In genomic region chr7:144931778-144932177, GRCm38 (mm10) we compare ENCODE assay signal across 9 mouse cellular contexts. TPM values are rescaled to one million over a fixed set of nuclear protein-coding genes. Genes with fewer than 3 reads are reported as not detected.
DNase-seq lines count a peak whose midpoint lies in the region; ATAC-seq lines count a peak whose summit lies in the region.
"Had no signal": no experiment of that assay in that cellular context is flagged by ENCODE, and none has a peak within 500 bp of the region (broad histone marks: within the 10 kb centered on the region; RNA-seq: fewer than 3 reads in every experiment).

No protein-coding gene starts in this region.

- peaks cover 74% of the 10 kb centered on the region for H3K36me3 ChIP-seq in kidney, embryonic 15.5 days
- H3K36me3 ChIP-seq in limb, embryonic 11.5 days (ENCODE audit: control insufficient read depth, insufficient read depth, low read length) = peaks cover 17% of the 10 kb centered on the region

- H3K4me2 ChIP-seq in kidney, embryonic 15.5 days = no peak overlapping the region
- H3K4me2 ChIP-seq in limb, embryonic 11.5 days (ENCODE audit: low read depth, severe bottlenecking) = no peak overlapping the region
- H3K4me2 ChIP-seq: heart, embryonic 13.5 days had no signal

- no peak overlapping the region for H3K9ac ChIP-seq in kidney, embryonic 15.5 days
- H3K9ac ChIP-seq in limb, embryonic 11.5 days (ENCODE audit: low read length) = no peak overlapping the region
- H3K9ac ChIP-seq: heart, embryonic 13.5 days had no signal

- no peaks in the 10 kb centered on the region for H3K9me3 ChIP-seq in kidney, embryonic 15.5 days (replicated peaks)
- H3K9me3 ChIP-seq in limb, embryonic 11.5 days (ENCODE audit: control insufficient read depth, low read length) = no peaks in the 10 kb centered on the region
- H3K9me3 ChIP-seq: heart, embryonic 13.5 days had no signal

- peak; percentile 35 for DNase-seq in kidney, adult 9 months
- peak; percentile 91 for DNase-seq in ES-CJ7 (ENCODE audit: low read depth, low spot score)
- peak; percentile 78 to 82 for DNase-seq in cerebellum, postnatal 10 days
- DNase-seq in limb, embryonic 11.5 days (ENCODE audit: low spot score) = peak; percentile 82
- DNase-seq in thymus, postnatal 4 days = peak; percentile 81
- no peak for DNase-seq in layer of hippocampus, adult 9-11 months
- DNase-seq in gastrocnemius, adult 18-20 months (ENCODE audit: low spot score) = no peak

- 16% methylated on average over 3 of the region's 3 CpGs for WGBS in kidney, embryonic 15.5 days
- WGBS in limb, embryonic 11.5 days = 25% methylated on average over 3 of the region's 3 CpGs

- H3K27ac ChIP-seq in kidney, embryonic 15.5 days = no peak overlapping the region
- H3K27ac ChIP-seq in limb, embryonic 11.5 days (replicated peaks; ENCODE audit: low read depth, low read length) = no peak overlapping the region
- H3K27ac ChIP-seq: heart, embryonic 13.5 days had no signal

- H3K4me1 ChIP-seq in kidney, embryonic 15.5 days = peaks cover 52% of the 10 kb centered on the region
- H3K4me1 ChIP-seq in limb, embryonic 11.5 days (ENCODE audit: control insufficient read depth, insufficient read depth, low read length) = peaks cover 5% of the 10 kb centered on the region; the same call in 1 of the 2 replicates

- no peak overlapping the region for H3K4me3 ChIP-seq in kidney, embryonic 15.5 days (replicated peaks)
- no peak overlapping the region for H3K4me3 ChIP-seq in limb, embryonic 11.5 days (ENCODE audit: low read depth, low read length)
- H3K4me3 ChIP-seq: heart, embryonic 13.5 days had no signal

- ATAC-seq in kidney, embryonic 15.5 days (replicated peaks; ENCODE audit: low FRiP score) = no peak
- no peak for ATAC-seq in limb, embryonic 11.5 days (ENCODE audit: insufficient number of reproducible peaks, low FRiP score, low TSS enrichment, low read depth)

- no peaks in the 10 kb centered on the region for H3K27me3 ChIP-seq in kidney, embryonic 15.5 days
- no peaks in the 10 kb centered on the region for H3K27me3 ChIP-seq in limb, embryonic 11.5 days (ENCODE audit: control insufficient read depth, insufficient read depth, low read length)
- H3K27me3 ChIP-seq: heart, embryonic 13.5 days had no signal

RNA-seq across cellular contexts. Expression of gene Ccnd1, which starts 7.9 kb away (rescaled TPM):
- polyA plus RNA-seq in kidney, embryonic 15.5 days (2015; fragmentation: Nextera tagmentation; extraction: Ambion mirVana) = 229 and 245 TPM in 2 replicates
- 166 and 200 TPM in 2 replicates for polyA plus RNA-seq in limb, embryonic 11.5 days (2014; fragmentation: Nextera tagmentation; extraction: Ambion mirVana)
- 1 to 10 TPM; 3.2 to 9.1 TPM for total RNA-seq in gastrocnemius, adult 18-20 months (2021)

RNA-seq across cellular contexts. Expression of gene LTO1, which starts 16.9 kb away (rescaled TPM):
- polyA plus RNA-seq in kidney, embryonic 15.5 days (2015; fragmentation: Nextera tagmentation; extraction: Ambion mirVana) = 25.8 and 27.9 TPM in 2 replicates
- 22.6 and 23.3 TPM in 2 replicates for polyA plus RNA-seq in limb, embryonic 11.5 days (2014; fragmentation: Nextera tagmentation; extraction: Ambion mirVana)
- 10 to 100 TPM in 1 of 2 experiments, 1 to 10 TPM in 1; 8.0 to 10.2 TPM for total RNA-seq in gastrocnemius, adult 18-20 months (2021)

RNA-seq across cellular contexts. Expression of gene Fgf15, which starts 35.4 kb away (rescaled TPM):
- polyA plus RNA-seq in kidney, embryonic 15.5 days (2015; fragmentation: Nextera tagmentation; extraction: Ambion mirVana) = 2.3 and 2.4 TPM in 2 replicates
- polyA plus RNA-seq in limb, embryonic 11.5 days (2014; fragmentation: Nextera tagmentation; extraction: Ambion mirVana) = 0.47 and 0.52 TPM in 2 replicates
- not detected for total RNA-seq in gastrocnemius, adult 18-20 months (2021)

Comparison
In these comparisons a context has a peak if more than half of its experiments do, and no peak if none do; other contexts are left out.
1. DNase-seq: peak in kidney, adult 9 months (single experiment), ES-CJ7 (single experiment), cerebellum, postnatal 10 days (2 of 2), limb, embryonic 11.5 days (single experiment) and thymus, postnatal 4 days (single experiment); none in layer of hippocampus, adult 9-11 months (single experiment) and gastrocnemius, adult 18-20 months (single experiment).